Mouse (Mus musculus) brown adipose tissue, adult 24 weeks (tissue): ENCODE results near the gene Mrgpra6. TPM values are rescaled to one million over a fixed set of nuclear protein-coding genes. Genes with fewer than 3 reads are reported as not detected.

Experiments used
- H3K27ac ChIP-seq: fragments of 200-500 bp; replicated peaks from 2 replicates; pipeline ENCODE4 v1.5.1; 2012; ENCODE audit warnings: low read depth, mild to moderate bottlenecking, low read length
- H3K4me1 ChIP-seq: fragments of 200-500 bp; 2 replicates; pipeline ENCODE4 v1.6.1; 2012; ENCODE audit warnings: low read length, mixed read lengths; ENCODE audit not compliant: control insufficient read depth, insufficient read depth, insufficient read length
- H3K4me3 ChIP-seq: fragments of 200-500 bp; 2 replicates; pipeline ENCODE4 v1.5.1; 2012; ENCODE audit warnings: low read depth, mild to moderate bottlenecking, low read length, moderate library complexity; ENCODE audit not compliant: insufficient read depth
- polyA plus RNA-seq: library from polyadenylated mRNA; stranded (reverse); fragments of >200 nt; gene quantifications from 2 replicates; pipeline ENCODE4 v1.2.4, GENCODE M21; 2012; ENCODE audit not compliant: missing spikeins, insufficient read depth, insufficient read length

The Mrgpra6 gene
- polyA plus RNA-seq = not detected in 2 replicates

DNA sequence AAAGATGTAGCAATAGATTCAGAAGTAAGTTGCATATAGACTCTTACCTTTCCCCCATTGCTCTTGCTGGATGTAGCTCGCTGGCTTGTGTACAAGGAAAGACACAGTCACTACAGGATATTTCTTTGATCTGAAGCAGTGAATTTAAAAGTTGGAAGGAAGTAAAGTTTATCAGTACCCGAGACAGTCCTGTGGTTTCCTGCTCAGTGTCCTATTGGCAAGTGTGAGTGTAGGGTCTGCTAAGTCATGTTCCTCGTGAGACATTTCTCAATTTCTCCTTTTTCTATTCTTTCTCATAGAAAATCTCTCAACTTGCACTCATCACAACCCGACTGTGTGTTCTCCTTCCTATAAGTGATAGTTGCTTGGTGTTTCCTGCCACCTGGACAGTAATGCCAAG lies at the start of gene Mrgpra6:
Gene Mrgpra6 (minus strand): TSS at position 91 of the 400 bp plus-strand sequence.
- H3K4me3 ChIP-seq = no peak within 1 kb of the TSS
- no peak within 1 kb of the TSS for H3K27ac ChIP-seq
- H3K4me1 ChIP-seq = no peaks in the 10 kb centered on the region

DNA sequence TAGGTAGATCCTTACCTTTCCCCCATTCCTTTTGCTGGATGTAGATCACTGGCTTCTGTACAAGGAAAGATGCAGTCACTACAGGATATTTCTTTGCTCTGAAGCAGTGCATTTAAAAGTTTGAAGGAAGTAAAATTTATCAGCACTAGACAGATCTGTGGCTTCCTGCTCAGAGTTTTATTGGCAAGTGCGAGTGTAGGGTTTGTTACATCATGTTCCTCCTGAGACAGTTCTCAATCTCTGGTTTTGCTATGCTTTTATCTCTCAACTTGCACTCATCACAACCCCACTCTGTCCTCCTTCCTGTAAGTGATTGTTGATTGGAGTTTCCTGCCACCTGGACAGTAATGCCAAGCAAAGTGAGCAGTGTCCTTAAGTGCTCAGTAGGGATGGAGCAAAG lies 48.0 kb upstream of the Mrgpra6 start, which contains the start of gene Mrgpra9:
Gene Mrgpra9 (minus strand): TSS at position 79 of the 400 bp plus-strand sequence.
- Histone ChIP-seq H3K4me3 (no peak within 1 kb of the TSS), H3K4me1 (no peaks in the 10 kb centered on the region), H3K27ac (no peak within 1 kb of the TSS)

DNA sequence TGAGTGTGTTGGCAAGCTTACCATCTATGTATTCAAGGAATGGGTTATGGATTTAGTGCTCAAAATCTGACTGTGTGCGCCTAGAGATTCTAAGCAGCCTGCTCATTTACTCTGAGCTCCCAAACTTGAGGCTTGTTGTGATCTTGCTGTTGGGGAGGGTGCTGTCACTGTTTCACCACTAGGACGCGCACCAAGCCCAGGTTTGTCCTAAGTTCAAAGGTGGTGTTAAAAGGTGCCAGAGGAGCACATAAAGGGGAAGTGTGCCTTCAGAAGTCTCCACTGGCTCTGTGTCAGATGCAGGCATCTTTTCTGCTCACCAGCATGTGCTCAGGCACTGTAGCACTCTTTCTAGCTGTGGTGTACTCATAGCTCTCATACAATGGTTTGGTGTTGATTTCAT lies 39.9 kb upstream of the Mrgpra6 start:
- no peak overlapping the region for H3K4me3 ChIP-seq
- no peak overlapping the region for H3K27ac ChIP-seq
- no peaks in the 10 kb centered on the region for H3K4me1 ChIP-seq

DNA sequence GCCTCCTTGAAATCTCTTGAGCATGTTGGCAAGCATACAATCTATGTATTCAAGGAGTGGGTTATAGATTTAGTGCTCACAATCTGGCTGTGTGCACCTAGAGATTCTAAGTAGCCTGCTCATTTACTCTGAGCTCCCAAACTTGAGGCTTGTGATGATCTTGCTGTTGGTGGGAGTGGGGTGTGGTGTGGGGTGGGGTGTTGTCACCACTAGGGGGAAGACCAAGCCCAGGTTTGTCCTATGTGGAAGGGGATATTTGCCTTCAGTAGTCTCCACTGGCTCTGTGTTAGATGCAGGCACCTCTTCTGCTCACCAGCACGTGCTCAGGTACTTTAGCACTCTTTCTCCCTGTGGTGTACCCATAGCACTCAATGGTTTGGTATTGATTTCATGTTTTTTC lies 9.4 kb downstream of the Mrgpra6 start:
- no peak overlapping the region for H3K27ac ChIP-seq
- no peaks in the 10 kb centered on the region for H3K4me1 ChIP-seq
- H3K4me3 ChIP-seq = no peak overlapping the region

DNA sequence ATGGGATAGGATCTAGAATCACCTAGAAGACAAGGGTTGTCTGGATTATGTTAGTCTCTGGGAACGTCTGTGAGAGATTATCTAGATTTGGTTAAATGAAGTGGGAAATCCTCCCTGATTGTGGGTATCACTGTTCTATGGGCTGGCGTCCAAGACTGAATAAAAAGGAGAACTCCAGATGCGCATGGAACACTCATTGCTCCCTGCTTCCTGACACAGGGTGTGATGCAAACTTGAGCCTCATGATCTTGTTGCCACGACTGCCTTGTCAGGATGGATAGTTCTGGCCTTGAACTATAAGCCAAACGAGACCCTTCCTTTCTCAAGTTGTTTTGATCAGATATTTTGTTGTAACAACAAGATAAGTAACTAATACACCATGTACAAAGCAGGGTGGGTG lies 33.9 kb downstream of the Mrgpra6 start:
- no peak overlapping the region for H3K27ac ChIP-seq
- no peak overlapping the region for H3K4me3 ChIP-seq
- no peaks in the 10 kb centered on the region for H3K4me1 ChIP-seq

DNA sequence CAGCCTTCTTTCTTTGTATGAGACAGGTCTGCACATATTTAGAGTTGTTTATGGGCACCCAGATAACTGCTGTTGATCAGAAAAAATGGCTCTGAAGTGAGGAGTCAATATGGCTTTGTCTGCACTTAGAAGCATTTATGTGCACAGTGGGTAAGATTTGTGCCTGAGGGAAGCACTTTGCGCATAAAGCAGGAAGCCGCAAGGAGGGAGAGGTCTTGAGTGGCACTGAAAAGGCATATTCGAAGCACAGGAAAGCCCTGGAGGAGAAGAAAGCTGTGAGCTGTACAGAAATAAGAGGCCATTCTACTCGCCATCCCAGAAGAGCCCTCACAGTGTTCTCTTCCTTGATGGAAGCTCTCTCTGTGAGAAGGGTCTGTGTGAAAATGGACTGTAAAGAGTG lies 39.7 kb downstream of the Mrgpra6 start:
- Histone ChIP-seq H3K4me1 (no peaks in the 10 kb centered on the region), H3K4me3 (no peak overlapping the region), H3K27ac (no peak overlapping the region)

DNA sequence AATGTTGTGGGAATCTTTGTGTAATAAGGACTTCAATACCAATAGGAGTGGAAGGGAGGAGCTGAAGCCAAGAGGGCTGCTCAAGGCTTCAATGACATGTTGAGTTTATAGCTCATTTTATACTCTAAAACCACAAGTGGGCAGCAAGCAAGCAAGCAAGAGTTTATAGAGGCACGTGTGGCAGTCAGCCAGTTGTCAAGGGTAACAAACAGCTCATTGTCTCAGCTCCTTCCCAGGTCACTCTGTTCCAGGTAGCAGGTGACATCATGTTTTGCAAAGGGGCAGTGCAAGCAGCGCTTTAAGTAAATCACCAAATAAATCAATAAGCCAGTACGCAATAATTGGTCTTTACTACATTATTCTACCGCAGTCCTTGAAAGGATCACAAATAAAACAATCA lies 41.5 kb downstream of the Mrgpra6 start:
- Histone ChIP-seq H3K27ac (no peak overlapping the region), H3K4me1 (no peaks in the 10 kb centered on the region), H3K4me3 (no peak overlapping the region)

DNA sequence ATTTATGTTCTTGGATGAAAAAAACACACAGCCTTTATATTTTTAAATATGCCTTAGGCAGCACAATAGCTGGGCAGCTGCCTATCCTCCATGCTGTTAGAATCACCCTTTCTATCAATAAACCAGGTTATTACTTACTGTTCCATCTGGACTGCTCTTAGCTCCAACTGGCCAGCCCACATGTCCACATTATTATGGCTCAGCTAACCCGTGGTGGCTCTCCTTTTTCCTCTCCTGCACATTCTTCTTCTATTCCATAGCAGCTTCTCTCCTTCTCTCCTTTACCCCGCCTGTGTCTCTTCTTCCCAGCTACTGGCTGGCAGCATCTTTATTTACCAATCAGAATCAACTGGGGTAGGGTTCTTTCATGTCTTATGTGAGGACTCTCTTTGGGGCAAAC lies 46.3 kb downstream of the Mrgpra6 start:
- Histone ChIP-seq H3K27ac (no peak overlapping the region), H3K4me3 (no peak overlapping the region), H3K4me1 (no peaks in the 10 kb centered on the region)

DNA sequence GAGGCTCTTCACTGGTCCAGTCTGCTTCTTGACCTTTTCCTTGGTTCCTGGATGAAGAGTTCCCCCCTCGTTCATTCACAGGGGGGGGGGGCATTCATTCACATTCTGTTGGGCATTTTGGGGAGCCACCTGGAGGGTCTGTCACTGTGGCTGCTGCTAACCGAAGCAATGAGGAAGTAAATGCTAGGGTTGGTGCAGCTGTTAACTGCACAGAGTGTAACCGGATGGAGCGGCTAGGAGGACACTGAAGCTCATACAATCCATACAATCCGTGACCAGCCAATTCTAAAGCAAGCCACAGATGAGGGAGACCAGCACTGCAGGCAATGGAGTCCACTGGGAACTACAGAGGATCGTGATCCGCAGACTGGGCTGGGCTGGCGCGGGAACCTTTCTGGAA lies 47.0 kb downstream of the Mrgpra6 start:
- Histone ChIP-seq H3K27ac (no peak overlapping the region), H3K4me3 (no peak overlapping the region), H3K4me1 (no peaks in the 10 kb centered on the region)

DNA sequence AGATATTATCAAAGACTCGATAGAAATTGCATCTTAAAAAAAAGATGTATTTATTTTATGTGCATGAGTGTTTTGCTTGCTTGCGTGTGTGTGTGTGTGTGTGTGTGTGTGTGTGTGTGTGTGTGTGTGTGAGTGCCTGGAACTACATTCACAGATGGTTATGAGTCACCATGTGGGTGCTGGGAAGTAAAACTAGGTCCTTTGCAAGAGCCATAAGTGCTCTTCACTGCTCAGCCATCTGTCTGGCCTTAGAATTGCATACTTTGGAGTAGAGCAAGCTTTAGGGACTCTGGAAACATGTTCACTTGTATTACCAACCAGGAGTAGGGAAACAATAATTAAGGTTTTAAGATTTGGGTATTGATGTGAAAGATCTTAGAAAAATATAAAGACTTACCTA lies 48.9 kb downstream of the Mrgpra6 start:
- H3K4me3 ChIP-seq = no peak overlapping the region
- H3K4me1 ChIP-seq = no peaks in the 10 kb centered on the region
- H3K27ac ChIP-seq = no peak overlapping the region

DNA sequence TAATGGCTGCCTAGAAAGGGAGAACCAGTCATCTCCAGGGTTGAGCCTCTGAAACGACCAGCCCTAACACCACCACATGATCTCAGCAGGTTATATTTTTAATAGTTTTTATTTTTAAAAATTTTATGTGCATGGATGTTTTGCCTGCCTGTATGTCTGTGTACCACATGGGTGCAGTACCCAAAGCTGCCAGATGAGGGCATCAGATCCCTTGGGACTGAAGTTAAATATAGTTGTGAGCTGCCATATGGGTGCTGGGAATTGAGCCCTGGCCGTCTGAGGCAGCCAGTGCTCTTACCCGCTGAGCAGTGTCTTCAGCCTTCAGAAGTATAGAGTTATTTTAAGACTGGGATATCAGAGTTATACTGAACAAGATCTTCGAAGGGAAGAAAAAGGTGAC lies 49.3 kb downstream of the Mrgpra6 start:
- no peak overlapping the region for H3K27ac ChIP-seq

DNA sequence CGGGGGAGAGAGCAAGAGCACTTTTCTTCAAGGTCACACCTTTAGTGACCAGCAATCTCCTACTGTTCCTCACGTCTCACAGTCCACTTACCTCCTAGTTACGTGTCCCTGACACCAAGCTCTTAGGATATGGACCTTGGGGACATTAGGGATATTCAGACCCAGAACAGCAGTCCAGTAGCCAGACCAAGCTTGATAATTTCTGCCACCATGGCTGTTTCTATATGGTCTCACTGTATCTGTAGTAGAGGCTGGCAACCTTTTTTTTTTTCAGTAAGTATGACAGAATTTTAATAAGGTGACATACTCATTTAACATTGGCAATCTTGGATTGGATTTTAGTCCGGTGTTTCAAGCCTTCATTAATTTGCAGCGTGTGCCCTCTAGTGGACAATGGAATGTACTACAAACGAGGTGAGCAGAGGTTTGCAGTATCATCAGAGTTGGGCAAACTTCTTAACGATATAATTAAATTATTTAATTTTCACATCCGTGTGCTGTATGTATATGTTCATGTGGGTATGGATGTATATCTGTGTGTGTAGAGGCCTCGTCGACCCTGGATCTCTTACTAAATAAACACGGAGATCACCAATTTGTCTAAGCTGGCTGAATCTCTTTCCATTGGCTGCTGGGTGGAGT lies 54.2 kb downstream of the Mrgpra6 start:
- H3K27ac ChIP-seq = no peak overlapping the region
- H3K4me1 ChIP-seq = no peaks in the 10 kb centered on the region
- no peak overlapping the region for H3K4me3 ChIP-seq

More for the DNA sequence above, 49.3 kb downstream of the Mrgpra6 start:
- Histone ChIP-seq H3K4me3 (no peak overlapping the region), H3K4me1 (no peaks in the 10 kb centered on the region)

DNA sequence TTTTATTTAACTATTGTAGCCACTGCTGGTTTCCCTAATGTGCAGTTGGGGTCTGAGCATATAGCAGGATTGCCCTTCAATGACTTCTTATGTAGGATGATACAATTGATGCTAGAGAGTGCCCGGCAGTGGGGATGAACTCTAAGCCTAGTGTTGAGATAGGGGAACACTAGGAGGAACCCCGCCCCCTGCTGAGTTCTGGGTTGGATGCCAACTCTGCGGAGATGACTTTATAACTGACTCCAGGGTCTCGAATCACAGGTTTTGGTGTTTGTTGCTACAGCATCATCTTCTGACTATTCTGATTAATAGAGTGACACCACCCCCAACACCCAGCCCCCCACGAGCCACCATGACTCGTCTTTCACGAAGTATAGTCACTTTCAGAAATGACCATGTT lies 56.4 kb downstream of the Mrgpra6 start:
- H3K4me1 ChIP-seq = no peaks in the 10 kb centered on the region
- H3K4me3 ChIP-seq = no peak overlapping the region
- H3K27ac ChIP-seq = no peak overlapping the region

DNA sequence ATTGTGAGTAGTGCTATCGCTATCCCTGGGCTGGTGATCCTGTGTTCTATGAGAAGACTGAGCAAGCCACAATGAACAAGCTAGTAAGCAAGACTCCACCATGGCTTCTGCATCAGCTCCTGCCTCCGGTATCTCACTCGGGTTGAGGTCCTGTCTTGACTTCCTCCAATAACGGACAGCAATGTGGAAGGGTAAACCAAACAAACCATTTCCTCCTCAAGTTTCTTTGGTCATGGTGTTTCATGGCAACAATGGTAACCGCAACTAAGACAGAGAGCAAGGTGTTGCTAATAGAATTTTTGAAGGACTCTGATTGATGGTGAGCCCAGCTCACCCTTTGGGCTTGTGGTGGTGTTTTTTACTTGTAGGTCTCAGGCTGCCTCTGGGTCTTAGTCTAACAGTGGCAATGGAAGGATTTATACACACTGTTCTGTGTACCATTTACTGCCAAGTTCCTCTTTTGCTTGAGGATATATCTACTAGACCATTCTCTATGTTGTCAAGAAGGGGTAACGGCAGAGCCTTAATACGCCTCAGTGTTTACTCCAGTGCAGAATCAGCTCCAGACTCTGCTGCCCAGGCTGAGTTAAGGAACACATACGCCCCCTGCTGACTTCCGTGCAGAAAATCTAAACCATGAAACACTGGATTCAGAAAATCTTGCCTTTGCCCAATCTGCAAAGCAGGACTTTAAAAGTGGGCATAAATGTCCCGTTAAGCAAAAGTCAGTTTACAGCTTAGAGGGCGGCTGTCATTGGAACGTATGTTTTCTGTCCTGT lies 58.5 kb downstream of the Mrgpra6 start:
- no peak overlapping the region for H3K4me3 ChIP-seq
- H3K27ac ChIP-seq = no peak overlapping the region
- H3K4me1 ChIP-seq = no peaks in the 10 kb centered on the region

DNA sequence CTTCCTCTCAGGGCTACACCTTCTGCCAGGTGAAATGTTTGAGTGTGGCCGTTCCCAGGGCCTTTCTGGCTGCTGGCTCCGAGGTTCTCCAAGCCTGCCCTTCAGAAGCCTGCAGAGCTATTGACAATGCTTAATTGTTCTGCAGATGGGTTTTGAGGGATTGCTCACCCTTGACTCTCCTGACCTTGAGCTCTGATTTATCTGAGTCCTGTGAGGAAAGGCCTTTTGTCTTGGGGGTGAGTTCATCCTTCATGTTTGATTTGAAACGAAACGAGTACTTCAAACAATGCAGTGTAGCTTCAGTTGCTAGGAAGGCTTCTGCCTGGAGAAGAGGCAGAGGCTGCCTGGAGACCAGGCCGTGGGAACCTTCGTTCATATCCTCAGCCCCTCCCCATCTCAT lies 60.4 kb downstream of the Mrgpra6 start:
- no peak overlapping the region for H3K27ac ChIP-seq
- no peak overlapping the region for H3K4me3 ChIP-seq
- no peaks in the 10 kb centered on the region for H3K4me1 ChIP-seq

DNA sequence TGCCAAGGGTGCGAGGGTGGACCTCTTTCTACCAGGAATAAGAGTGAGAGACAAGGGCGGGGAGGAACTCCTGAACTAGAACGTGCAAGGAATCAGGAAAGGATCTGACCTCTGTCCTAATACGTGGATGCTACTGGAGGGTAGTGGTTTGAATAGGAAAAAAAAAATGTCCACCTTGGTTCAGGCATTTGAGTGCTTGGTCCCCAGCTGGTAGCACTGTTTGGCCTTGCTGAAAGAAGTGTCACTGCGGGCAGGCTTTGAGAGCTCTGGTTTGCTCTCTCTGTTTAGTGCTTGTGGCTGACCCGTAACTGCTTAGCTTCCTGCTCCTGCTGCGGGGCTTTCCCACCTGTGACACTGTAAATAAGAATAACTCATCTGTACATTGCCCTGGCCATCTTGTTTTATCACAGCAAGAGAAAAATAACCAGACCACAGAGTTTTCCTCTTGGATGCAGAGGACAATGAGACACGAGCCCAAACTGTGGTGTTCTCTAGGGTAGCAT lies 64.8 kb downstream of the Mrgpra6 start:
- no peak overlapping the region for H3K4me3 ChIP-seq
- no peaks in the 10 kb centered on the region for H3K4me1 ChIP-seq
- H3K27ac ChIP-seq = no peak overlapping the region
